Mouse (Mus musculus): ENCODE results near the gene Ctu2.
A peak's percentile ranks its signal among the peaks of the same experiment; 100 is the strongest.

Ctu2 gene

DNA sequence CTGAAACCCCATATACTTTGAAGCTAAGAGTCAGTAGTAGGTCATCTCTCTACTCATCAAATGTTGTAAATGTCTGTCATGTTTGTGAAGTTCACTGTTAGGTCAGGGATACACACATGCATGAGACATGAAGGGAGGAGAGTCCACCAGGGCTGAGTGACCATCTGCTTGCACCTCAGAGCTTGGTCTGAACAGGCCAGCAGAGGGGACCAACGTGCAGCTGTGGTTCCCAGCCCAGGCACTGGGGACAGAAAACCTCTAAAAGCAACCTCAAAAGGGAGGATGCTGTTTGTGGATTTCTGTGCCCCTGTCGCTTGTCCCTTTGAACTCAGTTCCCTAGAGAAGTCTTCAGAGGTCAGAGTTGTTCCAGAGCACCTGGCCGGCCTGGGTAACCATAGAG lies 30.7 kb upstream of the Ctu2 start:
- no peak for DNase-seq (ENCODE audit: low read depth)

GRCm38 (mm10) chr8:122451161-122451703 lies 24.7 kb upstream of the Ctu2 start:
- DNase-seq (ENCODE audit: low read depth): no peak

DNA sequence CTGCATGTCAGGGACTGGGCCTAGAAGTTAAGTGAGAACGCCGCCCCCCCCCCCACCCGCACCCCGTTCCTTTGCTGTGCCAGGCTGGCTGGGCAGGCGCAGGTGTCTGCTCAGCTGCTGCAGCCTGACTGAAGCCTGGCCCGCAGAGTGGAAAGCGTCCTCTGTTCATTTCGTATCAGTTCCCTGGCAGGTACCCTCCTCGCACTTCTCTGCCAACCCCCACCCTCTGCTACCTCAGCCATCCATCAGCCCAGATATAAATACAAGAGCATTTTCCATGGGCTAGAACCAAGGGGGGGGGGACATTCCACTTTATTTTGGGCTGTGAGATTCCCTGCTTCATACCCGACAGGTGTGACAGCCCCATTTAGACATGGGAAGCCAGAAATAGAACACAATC lies 23.8 kb upstream of the Ctu2 start:
- DNase-seq (ENCODE audit: low read depth): no peak

DNA sequence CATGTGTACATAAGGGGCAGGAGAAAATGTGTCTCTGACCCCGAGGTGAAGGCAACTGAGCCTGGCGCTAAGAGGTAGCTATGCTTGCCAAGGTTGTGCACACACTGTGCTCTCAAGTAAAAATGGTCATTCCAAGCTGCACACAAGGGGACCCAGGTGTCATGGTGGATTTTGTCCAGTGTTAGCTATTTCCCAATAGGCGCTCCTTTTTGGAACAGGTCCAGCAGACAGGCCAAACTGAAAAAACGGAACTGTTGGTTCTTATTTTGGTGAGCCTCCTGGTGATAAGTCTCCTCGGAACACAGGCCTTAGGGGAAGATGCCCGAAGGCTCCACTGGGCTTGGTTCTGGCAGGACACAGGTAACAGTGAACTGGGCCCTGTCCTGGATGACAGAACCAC lies 21.5 kb upstream of the Ctu2 start:
- no peak for DNase-seq (ENCODE audit: low read depth)

- no peak for DNase-seq (ENCODE audit: low read depth)
These were observed 18.8 kb upstream of the Ctu2 start for GRCm38 (mm10) chr8:122457171-122457570.

GRCm38 (mm10) chr8:122459218-122459900 lies 16.6 kb upstream of the Ctu2 start:
- DNase-seq (ENCODE audit: low read depth): no peak

DNA sequence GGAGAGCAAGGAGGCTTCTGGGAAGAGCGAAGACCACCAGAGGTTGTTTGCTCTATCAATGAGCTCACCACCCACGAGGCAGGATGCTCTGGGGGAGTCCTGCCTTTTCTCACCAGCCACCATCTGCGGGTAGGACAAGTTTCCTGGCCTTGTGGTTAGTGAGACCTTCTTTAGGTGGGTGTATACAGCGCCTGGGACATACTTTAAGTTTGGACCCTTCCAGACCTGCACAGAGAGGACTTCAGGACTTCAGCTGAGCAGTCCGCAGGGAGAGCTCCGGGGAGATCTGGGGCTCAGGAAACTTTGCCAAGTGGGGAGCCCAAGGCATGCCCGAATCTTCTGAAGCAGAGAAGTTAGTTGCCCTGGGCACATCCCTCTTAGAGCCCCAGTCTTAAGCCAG lies 16.0 kb upstream of the Ctu2 start:
- no peak for DNase-seq (ENCODE audit: low read depth)

GRCm38 (mm10) chr8:122460524-122461472 lies 15.1 kb upstream of the Ctu2 start, which contains the start of gene Snai3:
Gene Snai3, minus strand, starts transcription at chr8:122460733.
- no peak for DNase-seq (ENCODE audit: low read depth)

- no peak for DNase-seq (ENCODE audit: low read depth)
These were observed 14.3 kb upstream of the Ctu2 start for GRCm38 (mm10) chr8:122461473-122462148.

- DNase-seq (ENCODE audit: low read depth): no peak
These were observed 13.4 kb upstream of the Ctu2 start for GRCm38 (mm10) chr8:122462510-122462909.

GRCm38 (mm10) chr8:122463651-122464640 lies 12.0 kb upstream of the Ctu2 start:
- DNase-seq (ENCODE audit: low read depth): no peak

GRCm38 (mm10) chr8:122464985-122465384 lies 11.0 kb upstream of the Ctu2 start:
- DNase-seq (ENCODE audit: low read depth): no peak

- DNase-seq (ENCODE audit: low read depth): no peak
These were observed 8.1 kb upstream of the Ctu2 start for GRCm38 (mm10) chr8:122467816-122468215.

DNA sequence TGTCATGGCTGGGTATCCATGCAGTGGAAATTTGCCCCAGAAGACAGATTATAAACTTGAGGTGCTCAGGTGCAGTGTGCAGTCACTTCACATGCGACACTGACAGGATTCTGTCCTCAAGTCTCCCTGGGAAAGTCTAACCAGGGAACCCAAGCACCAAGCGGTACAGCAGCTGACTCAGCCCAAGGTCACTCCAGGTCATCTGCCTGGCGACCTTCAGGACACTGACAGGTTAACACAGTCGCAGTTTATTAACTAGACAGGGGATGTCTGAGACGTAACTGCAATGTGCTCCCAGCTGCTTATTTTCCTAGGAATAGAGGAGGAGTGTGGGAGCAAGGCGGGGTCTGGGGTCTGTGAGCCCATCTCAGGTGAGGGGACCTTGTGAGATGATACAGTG lies 6.5 kb upstream of the Ctu2 start:
- DNase-seq (ENCODE audit: low read depth): no peak

DNA sequence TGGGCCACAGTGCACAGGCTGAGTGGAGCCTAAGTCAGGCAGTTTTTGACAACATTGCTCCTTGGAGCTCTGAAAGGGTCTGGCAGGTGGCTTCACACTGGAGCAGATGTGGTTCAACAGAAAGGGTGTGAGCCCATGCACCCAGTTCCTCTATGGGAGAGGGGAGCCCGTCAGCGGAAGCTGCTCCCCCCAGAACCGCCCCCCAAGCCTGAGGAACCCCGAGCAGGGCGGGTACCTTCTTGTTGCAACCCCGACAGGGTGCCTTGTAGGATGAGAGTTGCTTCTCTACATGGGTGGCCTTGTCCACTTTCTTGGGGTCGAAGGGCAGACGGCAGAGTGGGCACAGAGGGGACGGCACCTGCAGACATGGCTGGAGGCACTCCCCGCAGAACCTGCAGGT lies 6.0 kb upstream of the Ctu2 start:
- no peak for DNase-seq (ENCODE audit: low read depth)

DNA sequence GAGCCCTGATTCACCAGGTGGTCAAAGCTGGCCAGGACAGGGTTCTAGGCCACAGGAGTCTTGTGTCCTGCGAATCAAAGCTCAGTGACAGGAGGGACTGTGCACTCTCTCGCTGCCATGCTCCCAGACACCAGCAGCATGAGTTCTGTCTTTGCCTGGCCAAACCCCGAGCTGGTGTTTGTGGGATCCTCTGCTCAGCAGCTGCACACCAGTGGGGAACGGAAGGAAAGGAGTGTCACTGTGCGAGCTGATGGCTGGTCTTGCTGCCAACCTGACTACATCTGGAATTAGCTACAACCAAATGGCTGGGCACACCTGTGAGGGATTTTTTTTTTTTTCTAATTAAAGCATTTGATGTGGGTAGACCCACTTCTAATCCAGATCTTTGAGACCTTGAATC lies 5.3 kb upstream of the Ctu2 start:
- DNase-seq (ENCODE audit: low read depth): no peak

- no peak for DNase-seq (ENCODE audit: low read depth)
These were observed 2.0 kb upstream of the Ctu2 start for GRCm38 (mm10) chr8:122473911-122474421.

DNA sequence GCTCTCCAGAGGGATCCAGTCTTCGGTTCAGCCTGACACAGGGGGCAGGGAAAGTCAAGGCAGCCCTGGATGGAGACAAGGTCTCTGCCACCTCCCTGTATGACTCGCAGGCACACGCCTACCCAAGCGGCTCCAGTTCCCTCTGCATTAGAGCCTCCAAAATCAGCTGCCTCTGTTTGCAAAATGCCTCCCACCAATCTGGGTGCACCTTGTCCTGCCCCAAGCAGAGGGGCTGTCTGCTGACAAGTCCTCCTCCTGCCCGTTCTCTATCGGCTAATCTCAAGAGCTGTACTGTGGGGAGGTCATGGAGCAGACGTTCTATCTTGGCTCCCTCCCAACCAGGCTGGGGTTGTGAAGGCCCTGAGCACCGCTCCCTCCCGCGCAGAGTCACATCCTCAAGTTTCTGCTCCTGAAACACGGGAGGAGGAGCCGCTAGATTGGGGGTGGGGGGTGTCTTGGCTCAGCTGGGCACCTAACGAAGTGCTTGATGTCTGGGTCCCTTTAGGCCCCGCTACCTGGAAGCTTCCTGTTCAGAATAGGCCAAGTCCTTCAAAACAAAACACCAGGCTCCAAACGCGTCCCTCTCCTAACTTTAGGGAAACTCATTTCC lies 887 bp upstream of the Ctu2 start:
- peak; percentile 49 for DNase-seq (ENCODE audit: low read depth)

GRCm38 (mm10) chr8:122482448-122482847 lies 6.5 kb downstream of the Ctu2 start:
- no peak for DNase-seq (ENCODE audit: low read depth)

GRCm38 (mm10) chr8:122483877-122484276 lies 7.9 kb downstream of the Ctu2 start:
- DNase-seq (ENCODE audit: low read depth): no peak
